Mouse (Mus musculus) cerebellum, adult 2 months (tissue): ENCODE measurements around the gene Slc26a8.

Experiments used
- CTCF ChIP-seq: fragments of 200-500 bp; IDR thresholded peaks from 2 replicates; pipeline ENCODE4 v1.5.1; 2011; ENCODE audit warnings: low read depth, mild to moderate bottlenecking, control low read depth, low read length, moderate library complexity, borderline replicate concordance; ENCODE audit not compliant: insufficient read depth
- POLR2A ChIP-seq: fragments of 200-500 bp; IDR thresholded peaks from 2 replicates; pipeline ENCODE4 v1.6.1; 2011; ENCODE audit warnings: low read length, control low read depth, borderline replicate concordance; ENCODE audit not compliant: insufficient read depth

DNA sequence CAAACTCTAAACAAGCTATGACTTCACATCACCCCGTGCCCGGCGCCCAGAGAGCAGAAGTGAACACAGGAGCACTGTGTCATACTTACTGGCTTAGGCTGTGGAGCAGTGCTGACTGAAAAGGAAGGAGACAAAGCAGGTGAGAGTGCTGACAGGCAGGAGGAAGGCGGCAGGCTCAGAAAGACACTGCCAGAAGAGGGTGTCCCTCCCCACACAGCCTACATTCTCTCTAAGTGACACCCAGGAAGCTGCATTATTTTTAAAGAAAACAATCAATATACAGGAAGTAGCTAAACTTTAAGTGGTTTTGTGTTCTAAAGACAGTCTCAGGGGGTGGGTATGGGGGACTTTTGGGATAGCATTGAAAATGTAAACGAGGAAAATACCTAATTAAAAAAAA lies 89.3 kb downstream of the Slc26a8 start:
- TF ChIP-seq POLR2A (no peak), CTCF (no peak)
